Mouse (Mus musculus): ENCODE data around the gene Camk1d.

- TF ChIP-seq CTCF (IDR thresholded peaks at IDR 0.05; ENCODE audit: control insufficient read depth, insufficient read depth, insufficient replicate concordance, low read depth, low read length) (no peak), POLR2A (IDR thresholded peaks at IDR 0.05; ENCODE audit: control insufficient read depth, low read depth, low read length) (no peak)
Measured at GRCm38 (mm10) chr2:5486663-5487062, 227.7 kb downstream of the Camk1d start.

Data from testis, adult 2 months (tissue).